In genomic region chr8:105278911-105279334, GRCm38 (mm10) we compare ENCODE assay signal across 8 mouse cellular contexts. TPM values are rescaled to one million over a fixed set of nuclear protein-coding genes. Genes with fewer than 3 reads are reported as not detected.
DNase-seq lines count a peak whose midpoint lies in the region; ATAC-seq and TF ChIP-seq lines count a peak whose summit lies in the region.

No protein-coding gene starts in this region.

- no peaks in the 10 kb centered on the region; the same call in 1 of the 2 replicates for H3K36me3 ChIP-seq in ES-E14 (ENCODE audit: control insufficient read depth, insufficient read depth, low read length, poor library complexity, severe bottlenecking)
- peaks cover 32% of the 10 kb centered on the region for H3K36me3 ChIP-seq in forebrain, postnatal 0 days (ENCODE audit: insufficient read depth)
- no peaks in the 10 kb centered on the region for H3K36me3 ChIP-seq in liver, embryonic 14.5 days (replicated peaks; ENCODE audit: control insufficient read depth, insufficient read depth, low read depth)
- peaks cover 39% of the 10 kb centered on the region for H3K36me3 ChIP-seq in neural tube, embryonic 13.5 days

- ATAC-seq in forebrain, postnatal 0 days, result peak; percentile 56
- peak; percentile 51 to 76 for ATAC-seq in hematopoietic stem cell, adult 5-6 weeks (replicated peaks in 1 of 2; ENCODE audit: insufficient read depth in 1 of 2, low FRiP score in 2 of 2, low TSS enrichment in 1 of 2, low read depth in 1 of 2, poor library complexity in 2 of 2, severe bottlenecking in 2 of 2)
- peak; percentile 61 for ATAC-seq in liver, embryonic 14.5 days (ENCODE audit: insufficient read depth)
- ATAC-seq in neural tube, embryonic 13.5 days (ENCODE audit: low read depth), result peak; percentile 58; the same call in 1 of the 2 replicates

- H3K4me3 ChIP-seq in ES-E14 (ENCODE audit: insufficient read depth in 1 of 2, low read depth in 1 of 2, low read length in 2 of 2, poor library complexity in 1 of 2, severe bottlenecking in 1 of 2), result peak overlapping the region; percentile 23 to 54
- H3K4me3 ChIP-seq in forebrain, postnatal 0 days (ENCODE audit: low read depth, low read length), result peak overlapping the region; percentile 19
- H3K4me3 ChIP-seq in liver, embryonic 14.5 days (ENCODE audit: insufficient read depth in 1 of 2, low read depth in 2 of 2, low read length in 2 of 2), result peak overlapping the region in 1 of 2 experiments; percentile 16; a peak in 1 of 4 replicates
- H3K4me3 ChIP-seq in neural tube, embryonic 13.5 days, result peak overlapping the region; percentile 17

- in situ Hi-C loops in ES-E14 (cut with MboI; ENCODE audit: low sequenced_read_pairs in 2 of 2, unreplicated experiment in 2 of 2), result no loop called here

- peak overlapping the region; percentile 50 for H3K4me2 ChIP-seq in forebrain, postnatal 0 days (ENCODE audit: low read depth)
- H3K4me2 ChIP-seq in liver, embryonic 14.5 days (ENCODE audit: low read depth), result peak overlapping the region; percentile 41
- H3K4me2 ChIP-seq in neural tube, embryonic 13.5 days, result peak overlapping the region; percentile 50

- TF ChIP-seq EP300 in liver, embryonic 14.5 days (IDR thresholded peaks at IDR 0.05; ENCODE audit: low read depth), result no peak

- H3K9ac ChIP-seq in ES-E14 (ENCODE audit: insufficient read depth, low read depth, low read length, poor library complexity, severe bottlenecking), result no peak overlapping the region
- peak overlapping the region; percentile 31; the same call in 1 of the 2 replicates for H3K9ac ChIP-seq in forebrain, postnatal 0 days
- no peak overlapping the region for H3K9ac ChIP-seq in liver, embryonic 14.5 days (replicated peaks)
- H3K9ac ChIP-seq in neural tube, embryonic 13.5 days, result peak overlapping the region; percentile 31; the same call in 1 of the 2 replicates

- no peaks in the 10 kb centered on the region for H3K9me3 ChIP-seq in ES-E14 (ENCODE audit: control insufficient read depth, insufficient read depth, low read depth, low read length)
- no peaks in the 10 kb centered on the region for H3K9me3 ChIP-seq in forebrain, postnatal 0 days (ENCODE audit: low read length)
- H3K9me3 ChIP-seq in liver, embryonic 14.5 days (ENCODE audit: control insufficient read depth, low read length), result no peaks in the 10 kb centered on the region
- H3K9me3 ChIP-seq in neural tube, embryonic 13.5 days, result no peaks in the 10 kb centered on the region

- peak; percentile 57 for TF ChIP-seq CTCF in forebrain, postnatal 0 days (IDR thresholded peaks at IDR 0.05; ENCODE audit: low read depth)
- TF ChIP-seq CTCF in liver, embryonic 14.5 days (IDR thresholded peaks at IDR 0.05; ENCODE audit: low read depth), result peak; percentile 42

- WGBS in forebrain, postnatal 0 days, result 3% methylated on average over 28 of the region's 28 CpGs
- 4% methylated on average over 28 of the region's 28 CpGs for WGBS in liver, embryonic 14.5 days (ENCODE audit: insufficient replicate concordance)
- WGBS in neural tube, embryonic 13.5 days, result 2% methylated on average over 28 of the region's 28 CpGs

- no peak for DNase-seq in ES-E14 (ENCODE audit: low read depth, low spot score)
- peak; percentile 95 for DNase-seq in cerebellum, adult 11-12 months
- DNase-seq in forebrain, postnatal 0 days, result peak; percentile 75
- peak; percentile 89 for DNase-seq in layer of hippocampus, adult 11-12 months (ENCODE audit: low spot score)
- DNase-seq in liver, embryonic 14.5 days (ENCODE audit: low read depth in 3 of 3, low spot score in 3 of 3), result no peak
- peak; percentile 51 to 79 for DNase-seq in urinary bladder, postnatal 4 days (ENCODE audit: low spot score in 2 of 2)

- H3K27me3 ChIP-seq in forebrain, postnatal 0 days (ENCODE audit: insufficient read depth, low read length), result peaks cover 29% of the 10 kb centered on the region
- peaks cover 59% of the 10 kb centered on the region for H3K27me3 ChIP-seq in liver, embryonic 14.5 days (ENCODE audit: control insufficient read depth, insufficient read depth, low read length)
- H3K27me3 ChIP-seq in neural tube, embryonic 13.5 days, result peaks cover 72% of the 10 kb centered on the region

- no peak overlapping the region for H3K27ac ChIP-seq in ES-E14 (ENCODE audit: insufficient read depth, low read depth, low read length, poor library complexity, severe bottlenecking)
- no peak overlapping the region for H3K27ac ChIP-seq in forebrain, postnatal 0 days (ENCODE audit: low read depth, low read length)
- no peak overlapping the region for H3K27ac ChIP-seq in liver, embryonic 14.5 days
- no peak overlapping the region for H3K27ac ChIP-seq in neural tube, embryonic 13.5 days (replicated peaks)

- H3K4me1 ChIP-seq in ES-E14 (ENCODE audit: control insufficient read depth in 2 of 2, insufficient read depth in 2 of 2, low read length in 2 of 2, poor library complexity in 1 of 2), result peaks cover 5 to 20% of the 10 kb centered on the region in 2 experiments; a peak in 2 of 4 replicates
- H3K4me1 ChIP-seq in forebrain, postnatal 0 days (ENCODE audit: insufficient read depth), result 0 out of 2 replicates have a peak, but pooled peaks cover 4% of the 10 kb centered on the region
- H3K4me1 ChIP-seq in liver, embryonic 14.5 days (replicated peaks; ENCODE audit: control insufficient read depth in 2 of 2, insufficient read depth in 2 of 2, low read length in 1 of 2), result peaks cover 4 to 11% of the 10 kb centered on the region in 2 experiments; a peak in 3 of 4 replicates
- peaks cover 34% of the 10 kb centered on the region for H3K4me1 ChIP-seq in neural tube, embryonic 13.5 days (replicated peaks)

TF ChIP-seq in ES-E14, 5 proteins besides CTCF, POLR2A, EP300 and RAD21:
- no peak for TF ChIP-seq ZNF384 (IDR thresholded peaks at IDR 0.05; ENCODE audit: low read depth, low read length)
- no peak for TF ChIP-seq HCFC1 (IDR thresholded peaks at IDR 0.05; ENCODE audit: borderline replicate concordance, insufficient read depth, low read length)
- TF ChIP-seq MAFK (IDR thresholded peaks at IDR 0.05; ENCODE audit: insufficient read depth, low read depth, low read length), result no peak
- TF ChIP-seq ZC3H11A (IDR thresholded peaks at IDR 0.05; ENCODE audit: borderline replicate concordance, low read depth, low read length), result no peak
- no peak for TF ChIP-seq CHD2 (IDR thresholded peaks at IDR 0.05; ENCODE audit: low read depth, low read length)

RNA-seq across cellular contexts. Expression of gene Nol3, which starts 3.0 kb away (rescaled TPM):
- total RNA-seq in ES-E14 (2012; rRNA removed), result 0.85 and 1.0 TPM in 2 replicates
- 1.5 and 1.7 TPM in 2 replicates for total RNA-seq in forebrain, postnatal 0 days (2014; rRNA removed)
- 3.0 and 4.3 TPM in 2 replicates for polyA plus RNA-seq in forebrain, postnatal 0 days (2015; fragmentation: Nextera tagmentation; extraction: Ambion mirVana)
- total RNA-seq in hematopoietic stem cell, adult 5-6 weeks (2017), result 0.30 and 0.31 TPM in 2 replicates
- 0.02 and 0.03 TPM in 2 replicates for polyA plus RNA-seq in liver, embryonic 14.5 days (2012; rRNA removed)
- polyA plus RNA-seq in liver, embryonic 14.5 days (2014; fragmentation: Nextera tagmentation; extraction: Ambion mirVana), result not detected in 2 replicates
- polyA plus RNA-seq in neural tube, embryonic 13.5 days (2015; fragmentation: Nextera tagmentation; extraction: Ambion mirVana), result 5.3 and 6.9 TPM in 2 replicates

RNA-seq across cellular contexts. Expression of gene Hsf4, which starts 9.3 kb away (rescaled TPM):
- total RNA-seq in ES-E14 (2012; rRNA removed), result 0.21 and 0.45 TPM in 2 replicates
- 0.15 and 0.90 TPM in 2 replicates for total RNA-seq in forebrain, postnatal 0 days (2014; rRNA removed)
- polyA plus RNA-seq in forebrain, postnatal 0 days (2015; fragmentation: Nextera tagmentation; extraction: Ambion mirVana), result 0.30 and 0.44 TPM in 2 replicates
- 0.19 TPM in 1 of 2 replicates, not detected in the other for total RNA-seq in hematopoietic stem cell, adult 5-6 weeks (2017)
- 0.03 TPM in 1 of 2 replicates, not detected in the other for polyA plus RNA-seq in liver, embryonic 14.5 days (2012; rRNA removed)
- polyA plus RNA-seq in liver, embryonic 14.5 days (2014; fragmentation: Nextera tagmentation; extraction: Ambion mirVana), result 0.08 TPM in 1 of 2 replicates, not detected in the other
- 0.32 and 0.44 TPM in 2 replicates for polyA plus RNA-seq in neural tube, embryonic 13.5 days (2015; fragmentation: Nextera tagmentation; extraction: Ambion mirVana)

RNA-seq across cellular contexts. Expression of gene 4931428F04Rik, which starts 10.7 kb away (rescaled TPM):
- total RNA-seq in ES-E14 (2012; rRNA removed), result 3.9 and 4.2 TPM in 2 replicates
- 54.2 and 70.9 TPM in 2 replicates for total RNA-seq in forebrain, postnatal 0 days (2014; rRNA removed)
- polyA plus RNA-seq in forebrain, postnatal 0 days (2015; fragmentation: Nextera tagmentation; extraction: Ambion mirVana), result 124 and 146 TPM in 2 replicates
- 3.4 and 4.5 TPM in 2 replicates for total RNA-seq in hematopoietic stem cell, adult 5-6 weeks (2017)
- polyA plus RNA-seq in liver, embryonic 14.5 days (2012; rRNA removed), result 1.3 and 1.6 TPM in 2 replicates
- 0.48 and 0.62 TPM in 2 replicates for polyA plus RNA-seq in liver, embryonic 14.5 days (2014; fragmentation: Nextera tagmentation; extraction: Ambion mirVana)
- 120 and 124 TPM in 2 replicates for polyA plus RNA-seq in neural tube, embryonic 13.5 days (2015; fragmentation: Nextera tagmentation; extraction: Ambion mirVana)

RNA-seq across cellular contexts. Expression of gene Fbxl8, which starts 14.5 kb away (rescaled TPM):
- 1.2 and 2.3 TPM in 2 replicates for total RNA-seq in ES-E14 (2012; rRNA removed)
- total RNA-seq in forebrain, postnatal 0 days (2014; rRNA removed), result 0.38 and 1.4 TPM in 2 replicates
- 0.85 and 1.1 TPM in 2 replicates for polyA plus RNA-seq in forebrain, postnatal 0 days (2015; fragmentation: Nextera tagmentation; extraction: Ambion mirVana)
- 4.1 and 4.9 TPM in 2 replicates for total RNA-seq in hematopoietic stem cell, adult 5-6 weeks (2017)
- polyA plus RNA-seq in liver, embryonic 14.5 days (2012; rRNA removed), result 1.0 and 1.3 TPM in 2 replicates
- polyA plus RNA-seq in liver, embryonic 14.5 days (2014; fragmentation: Nextera tagmentation; extraction: Ambion mirVana), result 0.75 and 0.83 TPM in 2 replicates
- 1.8 and 2.0 TPM in 2 replicates for polyA plus RNA-seq in neural tube, embryonic 13.5 days (2015; fragmentation: Nextera tagmentation; extraction: Ambion mirVana)

RNA-seq across cellular contexts. Expression of gene Tradd, which starts 14.5 kb away (rescaled TPM):
- 6.2 and 7.6 TPM in 2 replicates for total RNA-seq in ES-E14 (2012; rRNA removed)
- 14.7 and 23.9 TPM in 2 replicates for total RNA-seq in forebrain, postnatal 0 days (2014; rRNA removed)
- polyA plus RNA-seq in forebrain, postnatal 0 days (2015; fragmentation: Nextera tagmentation; extraction: Ambion mirVana), result 14.0 and 20.9 TPM in 2 replicates
- 17.6 and 20.2 TPM in 2 replicates for total RNA-seq in hematopoietic stem cell, adult 5-6 weeks (2017)
- 5.5 and 6.0 TPM in 2 replicates for polyA plus RNA-seq in liver, embryonic 14.5 days (2012; rRNA removed)
- polyA plus RNA-seq in liver, embryonic 14.5 days (2014; fragmentation: Nextera tagmentation; extraction: Ambion mirVana), result 11.5 and 15.8 TPM in 2 replicates
- polyA plus RNA-seq in neural tube, embryonic 13.5 days (2015; fragmentation: Nextera tagmentation; extraction: Ambion mirVana), result 21.4 and 25.0 TPM in 2 replicates

Comparison
In these comparisons a context has a peak if more than half of its experiments do, and no peak if none do; other contexts are left out.
1. DNase-seq: peak in cerebellum, adult 11-12 months (single experiment), forebrain, postnatal 0 days (single experiment), layer of hippocampus, adult 11-12 months (single experiment) and urinary bladder, postnatal 4 days (2 of 2); none in ES-E14 (single experiment) and liver, embryonic 14.5 days (0 of 3).
2. H3K9ac ChIP-seq: peak in forebrain, postnatal 0 days (single experiment) and neural tube, embryonic 13.5 days (single experiment); none in ES-E14 (single experiment) and liver, embryonic 14.5 days (single experiment).
3. RNA of gene 4931428F04Rik, which starts 10.7 kb away (total RNA-seq): 54.2 to 70.9 TPM in forebrain, postnatal 0 days; 3.9 to 4.2 TPM in ES-E14 and 3.4 to 4.5 TPM in hematopoietic stem cell, adult 5-6 weeks; every median in the first group is over 10 times any median in the second.
4. Peak in every context shown above with its lines, with median percentiles within 50 percentile points of each other: ATAC-seq and H3K4me2 ChIP-seq.